27 mouse cellular contexts compared by ENCODE assay signal in the genomic region with DNA sequence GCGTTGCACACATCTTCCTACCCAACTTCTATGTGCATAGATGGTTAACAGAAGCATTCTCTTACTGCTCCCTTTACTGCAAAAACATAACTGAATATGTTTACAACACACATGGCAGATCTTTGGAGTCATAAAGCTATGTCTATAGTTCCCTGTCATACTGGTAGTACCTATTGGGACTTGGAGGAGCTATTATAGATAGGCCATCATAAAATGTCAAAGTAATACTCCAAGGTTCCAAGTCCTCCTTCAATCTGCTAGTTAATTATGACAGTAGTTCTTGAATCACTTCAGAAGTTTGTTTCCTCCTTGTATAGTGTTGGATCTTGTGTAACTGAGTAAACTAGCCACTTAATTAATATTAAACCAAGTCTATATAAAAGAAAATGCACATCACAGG. TPM values are rescaled to one million over a fixed set of nuclear protein-coding genes. Genes with fewer than 3 reads are reported as not detected.
A peak's percentile ranks its signal among the peaks of the same experiment; 100 is the strongest.
DNase-seq lines count a peak whose midpoint lies in the region; ATAC-seq and TF ChIP-seq lines count a peak whose summit lies in the region.
"Had no signal": no experiment of that assay in that cellular context is flagged by ENCODE, and none has a peak within 500 bp of the region (broad histone marks: within the 10 kb centered on the region; RNA-seq: fewer than 3 reads in every experiment).

No protein-coding gene starts in this region.

- TF ChIP-seq POLR2A in small intestine, adult 2 months (IDR thresholded peaks at IDR 0.05; ENCODE audit: low read depth, low read length) = no peak

- H3K4me1 ChIP-seq in intestine, embryonic 15.5 days (replicated peaks) = no peaks in the 10 kb centered on the region
- no peaks in the 10 kb centered on the region for H3K4me1 ChIP-seq in intestine, postnatal 0 days (replicated peaks; ENCODE audit: control insufficient read depth, insufficient read depth, low read length)
- H3K4me1 ChIP-seq in small intestine, adult 2 months (ENCODE audit: control insufficient read depth, insufficient read depth, insufficient read length, low read length) = peaks cover 5% of the 10 kb centered on the region; the same call in 1 of the 2 replicates
- H3K4me1 ChIP-seq in liver, embryonic 11.5 days (replicated peaks; ENCODE audit: control insufficient read depth, insufficient read depth, low read length) = no peaks in the 10 kb centered on the region
- H3K4me1 ChIP-seq: embryonic facial prominence, embryonic 13.5 days; embryonic facial prominence, embryonic 15.5 days; forebrain, embryonic 10.5 days; forebrain, embryonic 12.5 days had no signal

- WGBS in intestine, embryonic 15.5 days = 100% methylated on average over 1 of the region's 1 CpGs
- 81% methylated on average over 1 of the region's 1 CpGs for WGBS in intestine, postnatal 0 days
- WGBS in small intestine, adult 2 months = 91% methylated on average over 1 of the region's 1 CpGs
- WGBS in liver, embryonic 11.5 days = 100% methylated on average over 1 of the region's 1 CpGs

- no peak overlapping the region for H3K4me2 ChIP-seq in intestine, embryonic 15.5 days (replicated peaks)
- H3K4me2 ChIP-seq in intestine, postnatal 0 days (replicated peaks; ENCODE audit: low read depth) = no peak overlapping the region
- no peak overlapping the region for H3K4me2 ChIP-seq in liver, embryonic 11.5 days
- H3K4me2 ChIP-seq: embryonic facial prominence, embryonic 13.5 days; embryonic facial prominence, embryonic 15.5 days; forebrain, embryonic 12.5 days had no signal

- no peak for TF ChIP-seq CTCF in intestine, postnatal 0 days (IDR thresholded peaks at IDR 0.05; ENCODE audit: low read depth)
- TF ChIP-seq CTCF in small intestine, adult 2 months (IDR thresholded peaks at IDR 0.05; ENCODE audit: extremely low read depth, insufficient read length, insufficient replicate concordance, low read depth, low read length) = no peak

- no peak for DNase-seq in cerebellum, postnatal 10 days
- DNase-seq in liver, embryonic 11.5 days (ENCODE audit: low spot score) = no peak
- DNase-seq: adrenal gland, adult 8-10 months; adrenal gland, postnatal 14 days; adrenal gland, postnatal 36 days; B cell, adult 2 months; cerebellum, adult 11-12 months; cerebellum, adult 2 months; cerebellum, adult 9-10 months; cerebellum, postnatal 14 days; cerebellum, postnatal 36 days; embryo, embryonic 11 days had no signal

- H3K9ac ChIP-seq in intestine, embryonic 15.5 days = no peak overlapping the region
- H3K9ac ChIP-seq in intestine, postnatal 0 days (ENCODE audit: low read depth, low read length) = no peak overlapping the region
- no peak overlapping the region for H3K9ac ChIP-seq in liver, embryonic 11.5 days (ENCODE audit: low read depth, low read length)
- H3K9ac ChIP-seq: embryonic facial prominence, embryonic 13.5 days; embryonic facial prominence, embryonic 15.5 days; forebrain, embryonic 12.5 days had no signal

- peak; percentile 63 for ATAC-seq in intestine, embryonic 15.5 days
- ATAC-seq in intestine, postnatal 0 days = peak; percentile 92
- no peak for ATAC-seq in liver, embryonic 11.5 days (replicated peaks; ENCODE audit: low FRiP score)
- ATAC-seq: activated CD4-positive, CD25-positive, alpha-beta regulatory T cell, adult 4 months; CD4-positive, CD25-positive, alpha-beta regulatory T cell, adult 4 months; forebrain, embryonic 14.5 days; forebrain, embryonic 16.5 days; Patski had no signal

- no peak overlapping the region for H3K4me3 ChIP-seq in intestine, embryonic 15.5 days (replicated peaks)
- H3K4me3 ChIP-seq in intestine, postnatal 0 days (ENCODE audit: low read depth, low read length) = no peak overlapping the region
- no peak overlapping the region for H3K4me3 ChIP-seq in small intestine, adult 2 months (ENCODE audit: low read depth, low read length)
- H3K4me3 ChIP-seq in liver, embryonic 11.5 days (ENCODE audit: low read depth, low read length) = no peak overlapping the region
- H3K4me3 ChIP-seq: embryonic facial prominence, embryonic 13.5 days; embryonic facial prominence, embryonic 15.5 days; erythroblast, embryonic 14.5 days; forebrain, embryonic 10.5 days; forebrain, embryonic 12.5 days had no signal

- H3K36me3 ChIP-seq in intestine, embryonic 15.5 days = no peaks in the 10 kb centered on the region
- peaks cover 16% of the 10 kb centered on the region for H3K36me3 ChIP-seq in intestine, postnatal 0 days (ENCODE audit: control insufficient read depth, insufficient read depth)
- H3K36me3 ChIP-seq in small intestine, adult 2 months (ENCODE audit: control insufficient read depth, insufficient read depth, low read length) = peaks cover 8% of the 10 kb centered on the region; the same call in 1 of the 2 replicates
- peaks cover 4% of the 10 kb centered on the region; the same call in 1 of the 2 replicates for H3K36me3 ChIP-seq in liver, embryonic 11.5 days (ENCODE audit: control insufficient read depth, insufficient read depth, low read length)

- H3K27me3 ChIP-seq in intestine, embryonic 15.5 days (replicated peaks) = no peaks in the 10 kb centered on the region
- H3K27me3 ChIP-seq in intestine, postnatal 0 days (replicated peaks; ENCODE audit: control insufficient read depth, insufficient read depth, low read length) = no peaks in the 10 kb centered on the region
- no peaks in the 10 kb centered on the region for H3K27me3 ChIP-seq in small intestine, adult 2 months (ENCODE audit: control insufficient read depth, insufficient read depth, low read length)
- H3K27me3 ChIP-seq in liver, embryonic 11.5 days (replicated peaks; ENCODE audit: control insufficient read depth, insufficient read depth, low read length) = no peaks in the 10 kb centered on the region
- H3K27me3 ChIP-seq: CH12.LX; embryonic facial prominence, embryonic 13.5 days; embryonic facial prominence, embryonic 15.5 days; forebrain, embryonic 12.5 days; Patski had no signal

- H3K9me3 ChIP-seq in intestine, embryonic 15.5 days = no peaks in the 10 kb centered on the region
- no peaks in the 10 kb centered on the region for H3K9me3 ChIP-seq in intestine, postnatal 0 days (ENCODE audit: control insufficient read depth)
- H3K9me3 ChIP-seq in liver, embryonic 11.5 days (ENCODE audit: control insufficient read depth, low read length) = no peaks in the 10 kb centered on the region
- H3K9me3 ChIP-seq: embryonic facial prominence, embryonic 13.5 days; embryonic facial prominence, embryonic 15.5 days; forebrain, embryonic 10.5 days; forebrain, embryonic 12.5 days; G1E had no signal

- H3K27ac ChIP-seq in intestine, embryonic 15.5 days = no peak overlapping the region
- no peak overlapping the region for H3K27ac ChIP-seq in intestine, postnatal 0 days (ENCODE audit: low read depth, low read length)
- peak overlapping the region; percentile 62; the same call in 1 of the 2 replicates for H3K27ac ChIP-seq in small intestine, adult 2 months (ENCODE audit: insufficient read depth, low read depth, low read length)
- no peak overlapping the region for H3K27ac ChIP-seq in liver, embryonic 11.5 days (ENCODE audit: low read depth, low read length)
- H3K27ac ChIP-seq: embryonic facial prominence, embryonic 13.5 days; embryonic facial prominence, embryonic 15.5 days; forebrain, embryonic 10.5 days; forebrain, embryonic 12.5 days had no signal

RNA-seq across cellular contexts. Expression of gene Smap1, which starts 49.9 kb away (rescaled TPM):
- polyA plus RNA-seq in intestine, embryonic 15.5 days (2015; fragmentation: Nextera tagmentation; extraction: Ambion mirVana) = 41.8 and 43.1 TPM in 2 replicates
- polyA plus RNA-seq in intestine, postnatal 0 days (2015; fragmentation: Nextera tagmentation; extraction: Ambion mirVana) = 54.7 and 62.6 TPM in 2 replicates
- 14.9 and 46.3 TPM in 2 replicates for polyA plus RNA-seq in small intestine, adult 2 months (2012; rRNA removed)
- polyA plus RNA-seq in liver, embryonic 11.5 days (2014; fragmentation: Nextera tagmentation; extraction: Ambion mirVana) = 46.7 and 48.4 TPM in 2 replicates
